Mouse (Mus musculus): ENCODE measurements around the gene Nanos2.

GRCm38 (mm10) chr7:18989995-18990394, 2.8 kb downstream of the Nanos2 start:
- TF ChIP-seq POLR2A (IDR thresholded peaks at IDR 0.05; ENCODE audit: borderline replicate concordance, control insufficient read depth, low read depth, low read length) (no peak), CTCF (IDR thresholded peaks at IDR 0.05; ENCODE audit: control insufficient read depth, insufficient read depth, low read length) (no peak)

All from bone marrow, adult 2 months (tissue).